Mouse (Mus musculus) erythroblast, embryonic 14.5 days (primary cell): ENCODE measurements around the gene Lrmda. TPM values are rescaled to one million over a fixed set of nuclear protein-coding genes. Genes with fewer than 3 reads are reported as not detected.

Experiments
- H3K27me3 ChIP-seq: 2 replicates; pipeline ENCODE4 v1.6.1; 2012; ENCODE audit warnings: inconsistent platforms; ENCODE audit not compliant: control insufficient read depth
- H3K36me3 ChIP-seq: 2 replicates; pipeline ENCODE4 v1.6.1; 2012; ENCODE audit warnings: mild to moderate bottlenecking, inconsistent platforms; ENCODE audit not compliant: control insufficient read depth
- H3K4me1 ChIP-seq: 2 replicates; pipeline ENCODE4 v1.6.1; 2012; ENCODE audit warnings: inconsistent platforms; ENCODE audit not compliant: control insufficient read depth
- H3K4me3 ChIP-seq: replicated peaks from 2 replicates; pipeline ENCODE3; 2012; ENCODE audit warnings: moderate library complexity, mild to moderate bottlenecking, inconsistent platforms
- H3K9me3 ChIP-seq: 2 replicates; pipeline ENCODE4 v1.6.1; 2012; ENCODE audit warnings: low read length, inconsistent platforms, mixed read lengths; ENCODE audit not compliant: control insufficient read depth
- GATA1 ChIP-seq: IDR thresholded peaks from 2 replicates; pipeline ENCODE4 v1.6.1; 2012; ENCODE audit warnings: low read length, inconsistent platforms, mixed read lengths
- TAL1 ChIP-seq: IDR thresholded peaks from 3 replicates; pipeline ENCODE4 v1.6.1; 2012; ENCODE audit warnings: low read length, inconsistent platforms, mixed read lengths
- polyA plus RNA-seq: library from polyadenylated mRNA; stranded (reverse); fragments of >175 nt; gene quantifications from 2 replicates; pipeline ENCODE4 v1.2.3, GENCODE M21; 2012

The Lrmda gene
- polyA plus RNA-seq, 1 experiment: not detected

DNA sequence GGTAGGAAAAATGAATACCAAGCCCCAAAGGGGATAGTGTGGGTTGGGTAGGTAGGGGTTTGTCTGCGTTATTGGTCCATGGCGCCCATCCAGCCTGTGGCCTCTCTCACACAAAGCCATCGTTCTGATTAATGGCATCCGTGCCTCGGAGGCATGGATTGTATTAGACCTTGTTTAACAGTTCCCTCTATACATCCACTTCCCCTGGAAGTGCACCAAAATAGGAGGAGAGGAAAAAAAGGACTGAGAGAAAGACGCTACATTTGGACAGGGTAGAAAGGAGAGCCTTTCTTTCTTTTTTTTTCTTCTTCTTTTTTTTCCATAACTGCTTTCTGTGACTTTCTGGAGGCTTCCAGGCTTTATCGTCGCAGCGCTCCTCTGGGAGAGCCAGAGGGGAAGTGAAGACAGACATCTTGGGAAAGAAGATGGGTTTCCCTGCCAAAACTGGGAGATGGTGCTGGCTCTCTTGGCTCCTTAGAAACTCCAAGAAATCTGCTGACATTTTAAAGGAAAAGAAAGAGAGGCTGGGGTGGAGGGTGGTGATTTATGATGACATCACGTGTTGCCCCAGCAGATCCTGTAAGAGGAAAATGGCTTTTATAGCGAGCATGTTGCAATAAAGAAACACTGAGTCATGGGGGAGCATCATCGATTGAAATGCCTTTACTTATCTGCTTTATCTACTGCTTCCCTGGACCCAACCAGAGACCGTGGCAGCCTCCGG lies 32.6 kb downstream of the Lrmda start:
- no peaks in the 10 kb centered on the region for H3K36me3 ChIP-seq
- H3K4me1 ChIP-seq: peaks cover 32% of the 10 kb centered on the region
- TF ChIP-seq GATA1: no peak
- TF ChIP-seq TAL1: no peak
- H3K9me3 ChIP-seq: no peaks in the 10 kb centered on the region
- H3K4me3 ChIP-seq: no peak overlapping the region
- no peaks in the 10 kb centered on the region for H3K27me3 ChIP-seq

DNA sequence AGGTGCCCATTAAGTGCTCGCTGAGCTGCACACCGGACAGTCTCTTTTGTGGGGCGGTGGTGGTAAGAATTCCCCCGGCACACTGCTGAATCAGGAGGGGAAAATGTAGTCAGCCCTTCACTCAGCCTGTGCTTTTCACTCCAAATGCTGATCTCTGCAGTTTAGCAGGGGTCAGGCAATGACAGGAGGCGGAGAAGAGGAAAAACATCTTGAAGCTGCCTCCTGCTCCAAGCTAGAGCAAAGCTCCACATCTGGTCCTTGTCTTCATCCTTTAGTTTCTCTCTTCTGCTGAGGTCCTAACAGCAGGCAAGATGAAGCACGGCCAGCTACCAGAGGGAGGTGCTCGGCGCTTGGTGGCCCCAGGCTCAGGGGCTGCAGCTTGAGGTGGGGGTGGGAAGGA lies 36.1 kb downstream of the Lrmda start:
- Histone ChIP-seq H3K4me3 (no peak overlapping the region), H3K4me1 (peaks cover 6% of the 10 kb centered on the region), H3K9me3 (no peaks in the 10 kb centered on the region), H3K36me3 (no peaks in the 10 kb centered on the region), H3K27me3 (no peaks in the 10 kb centered on the region)
- no peak for TF ChIP-seq TAL1
- no peak for TF ChIP-seq GATA1

DNA sequence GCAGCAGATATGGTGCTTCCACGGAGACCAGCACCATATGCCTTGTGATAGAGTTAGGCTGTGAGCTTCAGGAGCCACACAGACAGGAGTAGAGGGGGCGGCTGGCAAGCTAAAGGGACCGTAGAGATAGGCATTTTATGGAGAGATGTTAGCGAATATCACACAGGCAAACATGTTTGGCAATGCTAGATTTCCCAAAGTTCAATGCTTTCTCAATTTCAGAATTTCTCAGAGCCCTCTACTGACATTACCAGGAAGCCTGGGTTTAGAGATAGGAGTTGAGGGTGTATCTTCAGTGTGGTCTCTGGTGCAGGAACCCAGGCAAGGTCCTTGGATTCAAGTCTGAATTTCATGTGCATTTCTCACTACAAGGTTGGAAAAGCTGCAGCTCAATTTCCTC lies 36.7 kb downstream of the Lrmda start:
- H3K9me3 ChIP-seq: no peaks in the 10 kb centered on the region
- H3K4me3 ChIP-seq: no peak overlapping the region
- TF ChIP-seq GATA1 (no peak), TAL1 (no peak)
- peaks cover 6% of the 10 kb centered on the region for H3K4me1 ChIP-seq
- H3K36me3 ChIP-seq: no peaks in the 10 kb centered on the region
- H3K27me3 ChIP-seq: no peaks in the 10 kb centered on the region

DNA sequence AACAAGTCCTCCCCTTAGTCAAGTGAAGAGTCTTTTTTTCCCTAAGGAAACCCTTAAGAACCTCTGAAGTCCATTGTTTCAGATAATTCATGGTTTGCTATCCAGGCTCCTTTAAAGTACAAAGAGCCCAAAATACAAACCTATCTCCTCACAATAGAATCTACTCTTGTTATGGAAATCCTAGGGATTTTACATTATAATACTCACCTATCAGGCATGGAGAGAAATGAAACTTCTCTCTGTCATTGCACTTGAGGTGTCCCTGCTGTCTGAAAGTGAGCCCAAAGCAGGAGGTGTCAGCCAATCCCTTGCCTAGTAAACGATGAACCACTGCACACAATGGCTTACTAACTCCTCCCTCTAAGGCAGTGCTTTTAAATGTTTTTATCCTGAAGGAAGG lies 39.2 kb downstream of the Lrmda start:
- Histone ChIP-seq H3K27me3 (no peaks in the 10 kb centered on the region), H3K4me3 (no peak overlapping the region), H3K9me3 (no peaks in the 10 kb centered on the region), H3K36me3 (no peaks in the 10 kb centered on the region), H3K4me1 (peaks cover 8% of the 10 kb centered on the region)
- TF ChIP-seq TAL1: no peak
- no peak for TF ChIP-seq GATA1

DNA sequence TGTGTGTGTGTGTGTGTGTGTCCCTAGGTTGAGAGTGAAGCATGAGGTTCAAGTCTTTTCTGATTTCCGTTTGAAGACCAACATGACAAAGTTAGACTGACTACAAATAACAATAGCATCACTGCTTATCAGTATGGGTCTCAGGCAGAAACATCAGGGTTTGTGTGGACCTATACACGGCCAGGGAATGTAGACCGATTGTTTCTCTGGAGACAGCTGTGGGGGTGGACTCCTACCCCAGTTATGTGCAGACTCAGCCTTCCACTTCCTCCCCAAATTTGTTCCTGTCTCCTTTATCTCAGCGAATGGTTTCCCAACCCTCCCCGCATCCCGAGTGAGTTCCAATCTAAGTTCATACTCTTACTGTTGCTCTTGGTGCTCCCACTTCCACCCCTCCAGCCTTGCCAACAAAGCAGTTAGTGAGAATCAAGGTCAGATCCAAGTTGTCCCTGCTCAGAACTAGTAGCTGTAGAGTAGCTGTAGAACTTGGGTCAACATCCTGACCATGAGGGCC lies 39.9 kb downstream of the Lrmda start:
- Histone ChIP-seq H3K4me3 (no peak overlapping the region), H3K9me3 (no peaks in the 10 kb centered on the region), H3K36me3 (no peaks in the 10 kb centered on the region), H3K4me1 (peaks cover 8% of the 10 kb centered on the region), H3K27me3 (no peaks in the 10 kb centered on the region)
- TF ChIP-seq GATA1 (no peak), TAL1 (no peak)

DNA sequence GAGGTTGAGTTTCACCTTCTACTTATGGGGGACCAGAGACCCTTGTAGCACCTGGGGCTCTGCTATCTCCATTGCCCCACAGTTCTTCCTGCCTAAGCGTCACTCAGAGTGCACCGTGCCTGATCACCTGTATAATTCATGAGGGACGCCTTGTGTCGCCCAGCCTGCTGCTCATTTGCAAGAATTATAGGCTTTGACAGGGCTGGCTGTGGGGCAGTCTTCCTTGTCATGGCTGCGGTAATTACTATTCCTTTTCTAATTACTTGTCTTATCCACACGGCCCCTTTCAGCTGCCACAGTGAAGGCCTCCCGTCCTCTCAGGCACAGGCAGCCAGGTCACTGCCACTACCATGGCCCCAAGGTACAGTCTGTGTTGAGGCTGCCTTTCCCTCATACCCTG lies 41.3 kb downstream of the Lrmda start:
- TF ChIP-seq TAL1 (no peak), GATA1 (no peak)
- H3K27me3 ChIP-seq: no peaks in the 10 kb centered on the region
- H3K36me3 ChIP-seq: no peaks in the 10 kb centered on the region
- H3K4me1 ChIP-seq: peaks cover 2% of the 10 kb centered on the region
- no peaks in the 10 kb centered on the region for H3K9me3 ChIP-seq
- H3K4me3 ChIP-seq: no peak overlapping the region

DNA sequence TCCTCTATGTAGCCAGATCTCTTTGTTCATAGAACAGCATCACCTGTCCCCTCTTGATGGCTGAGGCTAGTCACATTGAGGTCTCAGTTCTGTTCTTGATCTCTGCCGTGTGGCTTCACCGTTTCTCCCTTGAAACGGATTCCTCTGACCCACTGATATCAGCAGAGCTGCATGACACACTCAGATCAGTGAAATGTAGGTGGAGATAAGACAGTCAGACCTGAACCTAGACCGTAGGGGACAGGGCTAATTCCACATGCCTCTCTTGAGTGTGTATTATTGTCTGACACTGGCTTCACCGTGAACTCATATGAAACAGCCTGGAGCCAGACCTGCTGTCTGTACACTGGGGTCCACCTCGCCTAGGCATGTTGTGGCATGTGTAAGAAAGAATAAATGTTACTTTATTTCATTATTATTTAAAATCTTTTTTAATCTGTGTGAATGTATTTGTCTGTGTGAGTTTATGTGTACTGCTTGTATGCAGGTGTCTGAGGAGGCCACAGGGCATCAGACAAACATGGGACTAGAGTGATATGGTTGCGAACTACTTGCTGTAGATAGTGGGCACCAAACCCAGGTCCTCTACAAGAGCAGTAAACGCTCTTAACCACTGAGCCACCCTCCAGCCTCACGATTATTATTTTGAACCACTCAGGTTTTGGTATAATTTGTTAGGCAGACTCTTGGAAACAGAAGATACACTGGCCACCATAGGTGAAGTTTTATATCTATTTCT lies 42.8 kb downstream of the Lrmda start:
- no peak overlapping the region for H3K4me3 ChIP-seq
- TF ChIP-seq GATA1: no peak
- no peak for TF ChIP-seq TAL1
- H3K4me1 ChIP-seq: peaks cover 2% of the 10 kb centered on the region
- H3K9me3 ChIP-seq: no peaks in the 10 kb centered on the region
- H3K36me3 ChIP-seq: no peaks in the 10 kb centered on the region
- no peaks in the 10 kb centered on the region for H3K27me3 ChIP-seq

DNA sequence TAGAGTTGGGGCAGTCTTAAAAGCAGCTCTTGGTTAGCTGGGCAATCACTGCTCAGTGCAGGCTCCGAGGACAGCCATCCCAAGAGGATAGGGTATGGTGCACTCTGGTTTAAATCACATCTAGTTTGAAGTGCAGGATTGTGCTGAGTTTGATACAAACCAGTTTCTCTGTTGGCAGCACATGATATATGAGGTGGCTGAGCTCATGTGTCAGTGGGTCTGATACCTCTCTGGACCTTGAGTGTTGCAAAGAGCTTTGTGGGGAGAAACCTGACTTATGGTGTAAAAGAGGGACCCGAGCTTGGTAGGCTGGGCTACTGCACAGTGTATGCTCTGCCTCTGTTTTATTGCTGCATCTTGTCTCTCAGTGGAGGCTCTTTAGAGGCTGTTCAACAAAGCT lies 49.7 kb downstream of the Lrmda start:
- TF ChIP-seq GATA1: no peak
- no peak for TF ChIP-seq TAL1
- Histone ChIP-seq H3K9me3 (no peaks in the 10 kb centered on the region), H3K4me3 (no peak overlapping the region), H3K27me3 (no peaks in the 10 kb centered on the region), H3K4me1 (no peaks in the 10 kb centered on the region), H3K36me3 (no peaks in the 10 kb centered on the region)

DNA sequence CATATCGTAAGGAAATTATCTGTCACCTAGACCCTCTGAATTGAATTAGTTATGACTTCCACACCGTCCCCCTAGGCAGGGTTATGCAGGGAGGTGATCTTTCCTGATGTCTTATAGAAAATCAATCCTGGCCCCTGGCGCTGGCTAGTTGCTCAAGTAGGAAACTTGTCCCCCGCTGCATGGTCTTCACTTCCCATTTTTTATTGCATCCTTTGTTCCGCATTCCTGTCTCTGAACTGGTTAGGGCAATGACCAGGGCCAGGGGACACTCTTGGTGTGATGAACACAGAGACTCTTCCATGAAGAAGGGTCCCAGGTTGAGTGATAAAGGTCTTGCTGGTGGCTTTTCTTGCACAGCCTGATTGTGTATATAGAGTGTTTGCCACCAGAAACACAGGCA lies 53.9 kb downstream of the Lrmda start:
- Histone ChIP-seq H3K4me3 (no peak overlapping the region), H3K4me1 (no peaks in the 10 kb centered on the region), H3K36me3 (no peaks in the 10 kb centered on the region), H3K9me3 (no peaks in the 10 kb centered on the region), H3K27me3 (no peaks in the 10 kb centered on the region)
- TF ChIP-seq TAL1 (no peak), GATA1 (no peak)
